Mouse (Mus musculus) gonadal fat pad, adult 2 months (tissue): ENCODE results near the gene Rere. TPM values are rescaled to one million over a fixed set of nuclear protein-coding genes. Genes with fewer than 3 reads are reported as not detected.
"Not testable (repeated sequence)": the region's sequence is repeated elsewhere in the genome, so short reads cannot be mapped to it uniquely, and the experiment has no call there.

Source experiments
- DNase-seq: peaks from one replicate; pipeline ENCODE4 v3.0.0-alpha.2; 2012; ENCODE audit warnings: low read depth
- polyA plus RNA-seq: library from polyadenylated mRNA; depleted of rRNA; stranded (reverse); fragments of >200 nt; gene quantifications from 2 replicates; pipeline ENCODE4 v1.2.3, GENCODE M21; 2012

Rere gene
- polyA plus RNA-seq, 1 experiment: 16.9 TPM

- DNase-seq: no peak
Observed at GRCm38 (mm10) chr4:150255181-150255580, 26.3 kb upstream of the Rere start.

GRCm38 (mm10) chr4:150257252-150258204 is 23.9 kb upstream of the Rere start:
- no peak for DNase-seq

GRCm38 (mm10) chr4:150258388-150258787 is 23.1 kb upstream of the Rere start:
- DNase-seq: no peak

- no peak for DNase-seq
Observed at GRCm38 (mm10) chr4:150259577-150259976, 21.9 kb upstream of the Rere start.

- no peak for DNase-seq
Observed at GRCm38 (mm10) chr4:150260111-150260510, 21.3 kb upstream of the Rere start.

GRCm38 (mm10) chr4:150260745-150261144 is 20.7 kb upstream of the Rere start:
- DNase-seq: no peak

- DNase-seq: no peak
Observed at GRCm38 (mm10) chr4:150262301-150262700, 19.1 kb upstream of the Rere start.

GRCm38 (mm10) chr4:150264903-150265302 is 16.5 kb upstream of the Rere start:
- DNase-seq: no peak

GRCm38 (mm10) chr4:150265471-150265870 is 16.0 kb upstream of the Rere start:
- no peak for DNase-seq

GRCm38 (mm10) chr4:150266655-150267223 is 14.7 kb upstream of the Rere start:
- no peak for DNase-seq

- no peak for DNase-seq
Observed at GRCm38 (mm10) chr4:150268674-150269653, 12.5 kb upstream of the Rere start.

GRCm38 (mm10) chr4:150269679-150270078 is 11.8 kb upstream of the Rere start:
- DNase-seq: no peak

- not testable (repeated sequence) for DNase-seq
Observed at GRCm38 (mm10) chr4:150270718-150271117, 10.7 kb upstream of the Rere start.

- DNase-seq: no peak
Observed at GRCm38 (mm10) chr4:150272725-150273124, 8.7 kb upstream of the Rere start.

- no peak for DNase-seq
Observed at GRCm38 (mm10) chr4:150275531-150275930, 5.9 kb upstream of the Rere start.

GRCm38 (mm10) chr4:150279336-150279735 is 2.1 kb upstream of the Rere start:
- not testable (repeated sequence) for DNase-seq

GRCm38 (mm10) chr4:150280002-150280401 is 1.4 kb upstream of the Rere start:
- DNase-seq: no peak

- DNase-seq: no peak
Observed at GRCm38 (mm10) chr4:150280459-150280858, 987 bp upstream of the Rere start.

- DNase-seq: no peak
Observed at GRCm38 (mm10) chr4:150281891-150282630, 615 bp downstream of the Rere start.

- no peak for DNase-seq
Observed at GRCm38 (mm10) chr4:150282631-150283334, 1.3 kb downstream of the Rere start.

GRCm38 (mm10) chr4:150283335-150283638 is 1.8 kb downstream of the Rere start:
- no peak for DNase-seq
